9 mouse cellular contexts compared by ENCODE assay signal in the genomic region with DNA sequence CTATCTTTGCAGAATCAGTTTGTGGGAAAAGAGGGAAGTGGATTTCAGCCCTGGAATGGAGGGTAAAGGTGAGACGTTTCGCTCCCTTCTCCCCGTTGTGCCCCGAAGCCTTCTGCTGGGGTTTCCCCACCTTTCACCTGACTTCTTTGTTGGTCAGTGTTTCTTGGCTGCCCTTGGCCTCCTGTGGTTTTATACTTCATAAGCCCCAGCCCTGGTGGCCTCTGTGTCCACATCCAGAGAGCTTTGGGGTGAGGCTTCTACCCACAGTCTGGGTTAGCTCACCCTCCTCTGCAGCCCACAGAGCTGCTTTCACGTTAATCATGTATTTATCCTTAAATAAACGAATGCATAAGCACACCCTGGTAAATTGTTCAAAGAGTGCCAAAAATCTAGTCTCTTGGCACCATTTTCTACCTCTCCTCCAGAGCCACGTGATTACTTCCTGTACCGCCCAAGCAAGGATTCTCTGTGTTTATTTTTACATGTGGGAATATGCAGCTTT.
DNase-seq lines count a peak whose midpoint lies in the region; ATAC-seq and TF ChIP-seq lines count a peak whose summit lies in the region.
"Had no signal": no experiment of that assay in that cellular context is flagged by ENCODE, and none has a peak within 500 bp of the region (broad histone marks: within the 10 kb centered on the region; RNA-seq: fewer than 3 reads in every experiment).

No protein-coding gene starts in this region.

- 0 out of 2 replicates have a peak overlapping the region, but pooled peaks have one; percentile 49 for H3K27ac ChIP-seq in hindbrain, embryonic 16.5 days (ENCODE audit: low read depth, low read length)
- no peak overlapping the region for H3K27ac ChIP-seq in hindbrain, embryonic 11.5 days (ENCODE audit: low read depth, low read length)
- no peak overlapping the region for H3K27ac ChIP-seq in lung, embryonic 14.5 days (ENCODE audit: low read depth)
- H3K27ac ChIP-seq in midbrain, embryonic 14.5 days (replicated peaks; ENCODE audit: low read depth, low read length), result no peak overlapping the region

- H3K27me3 ChIP-seq in hindbrain, embryonic 16.5 days (replicated peaks; ENCODE audit: control insufficient read depth, insufficient read depth, low read length), result no peaks in the 10 kb centered on the region
- H3K27me3 ChIP-seq in hindbrain, embryonic 11.5 days (ENCODE audit: control insufficient read depth, insufficient read depth, low read length), result no peaks in the 10 kb centered on the region
- no peaks in the 10 kb centered on the region for H3K27me3 ChIP-seq in Patski
- H3K27me3 ChIP-seq in lung, embryonic 14.5 days (ENCODE audit: insufficient read depth, low read length), result no peaks in the 10 kb centered on the region
- no peaks in the 10 kb centered on the region for H3K27me3 ChIP-seq in midbrain, embryonic 14.5 days (ENCODE audit: control insufficient read depth, insufficient read depth, low read length)
- H3K27me3 ChIP-seq: limb, embryonic 13.5 days had no signal

- DNase-seq in hindbrain, embryonic 11.5 days (ENCODE audit: low spot score), result no peak
- DNase-seq in Patski (ENCODE audit: low read depth, low spot score), result peak; percentile 79
- peak; percentile 54 to 56 for DNase-seq in cerebellum, postnatal 14 days
- DNase-seq in lung, embryonic 14.5 days, result peak; percentile 70
- DNase-seq in midbrain, embryonic 14.5 days, result no peak
- DNase-seq in spleen, adult 12 weeks (ENCODE audit: low spot score), result no peak
- no peak for DNase-seq in adrenal gland, adult 8-10 months

- no peak overlapping the region for H3K4me3 ChIP-seq in hindbrain, embryonic 16.5 days (ENCODE audit: low read length)
- no peak overlapping the region for H3K4me3 ChIP-seq in hindbrain, embryonic 11.5 days (ENCODE audit: low read depth, low read length)
- no peak overlapping the region for H3K4me3 ChIP-seq in lung, embryonic 14.5 days (ENCODE audit: low read depth, low read length)
- H3K4me3 ChIP-seq in midbrain, embryonic 14.5 days (replicated peaks; ENCODE audit: low read depth, low read length), result no peak overlapping the region
- H3K4me3 ChIP-seq: limb, embryonic 13.5 days had no signal

- CTCF ChIA-PET in Patski (lab: Charles Lee), result interaction anchor here (0.8 to 1.6 kb wide), 3 partner anchors 33 to 144 kb away, joined by 3 read pairs; no protein-coding TSS in a partner anchor

- ATAC-seq in hindbrain, embryonic 16.5 days, result no peak
- ATAC-seq in hindbrain, embryonic 11.5 days (ENCODE audit: low FRiP score), result no peak
- peak; percentile 72 for ATAC-seq in Patski
- peak; percentile 67 for ATAC-seq in lung, embryonic 14.5 days (ENCODE audit: insufficient read depth)
- ATAC-seq in midbrain, embryonic 14.5 days (ENCODE audit: low FRiP score, low TSS enrichment), result no peak

- no peaks in the 10 kb centered on the region for H3K36me3 ChIP-seq in hindbrain, embryonic 16.5 days (ENCODE audit: control insufficient read depth, insufficient read depth, low read length)
- no peaks in the 10 kb centered on the region for H3K36me3 ChIP-seq in hindbrain, embryonic 11.5 days (ENCODE audit: control insufficient read depth, insufficient read depth, low read length)
- H3K36me3 ChIP-seq in lung, embryonic 14.5 days (ENCODE audit: insufficient read depth), result no peaks in the 10 kb centered on the region
- H3K36me3 ChIP-seq in midbrain, embryonic 14.5 days (ENCODE audit: control insufficient read depth, insufficient read depth, low read length), result no peaks in the 10 kb centered on the region
- H3K36me3 ChIP-seq: limb, embryonic 13.5 days had no signal

- no peak overlapping the region for H3K4me2 ChIP-seq in hindbrain, embryonic 16.5 days (ENCODE audit: low read length)
- H3K4me2 ChIP-seq in hindbrain, embryonic 11.5 days (replicated peaks; ENCODE audit: low read depth, low read length), result no peak overlapping the region
- H3K4me2 ChIP-seq in lung, embryonic 14.5 days, result no peak overlapping the region
- no peak overlapping the region for H3K4me2 ChIP-seq in midbrain, embryonic 14.5 days (ENCODE audit: low read length)
- H3K4me2 ChIP-seq: limb, embryonic 13.5 days had no signal

- no peaks in the 10 kb centered on the region for H3K9me3 ChIP-seq in hindbrain, embryonic 16.5 days (ENCODE audit: control insufficient read depth, low read length)
- no peaks in the 10 kb centered on the region for H3K9me3 ChIP-seq in hindbrain, embryonic 11.5 days (ENCODE audit: control insufficient read depth, low read length)
- no peaks in the 10 kb centered on the region for H3K9me3 ChIP-seq in lung, embryonic 14.5 days (ENCODE audit: low read depth, low read length)
- no peaks in the 10 kb centered on the region for H3K9me3 ChIP-seq in midbrain, embryonic 14.5 days (ENCODE audit: control insufficient read depth, low read length)
- H3K9me3 ChIP-seq: limb, embryonic 13.5 days had no signal

- peaks cover 14% of the 10 kb centered on the region for H3K4me1 ChIP-seq in hindbrain, embryonic 16.5 days (ENCODE audit: control insufficient read depth, insufficient read depth, low read depth, low read length)
- no peaks in the 10 kb centered on the region for H3K4me1 ChIP-seq in hindbrain, embryonic 11.5 days (replicated peaks; ENCODE audit: control insufficient read depth, insufficient read depth, low read length)
- H3K4me1 ChIP-seq in lung, embryonic 14.5 days (ENCODE audit: insufficient read depth), result 0 out of 2 replicates have a peak, but pooled peaks cover 4% of the 10 kb centered on the region
- H3K4me1 ChIP-seq in midbrain, embryonic 14.5 days (ENCODE audit: control insufficient read depth, insufficient read depth, low read length), result peaks cover 6% of the 10 kb centered on the region; the same call in 1 of the 2 replicates

- POLR2A ChIA-PET in Patski (lab: Charles Lee), result no interaction called here

- 67% methylated on average over 8 of the region's 8 CpGs for WGBS in hindbrain, embryonic 16.5 days
- 86% methylated on average over 8 of the region's 8 CpGs for WGBS in hindbrain, embryonic 11.5 days
- 45% methylated on average over 8 of the region's 8 CpGs for WGBS in lung, embryonic 14.5 days
- WGBS in midbrain, embryonic 14.5 days, result 82% methylated on average over 8 of the region's 8 CpGs

- TF ChIP-seq CTCF in Patski (IDR thresholded peaks at IDR 0.05), result no peak
- no peak for TF ChIP-seq CTCF in lung, embryonic 14.5 days (IDR thresholded peaks at IDR 0.05; ENCODE audit: low read depth)

- H3K9ac ChIP-seq in hindbrain, embryonic 16.5 days (ENCODE audit: low read depth, low read length), result no peak overlapping the region
- no peak overlapping the region for H3K9ac ChIP-seq in hindbrain, embryonic 11.5 days (ENCODE audit: low read depth, low read length)
- H3K9ac ChIP-seq in lung, embryonic 14.5 days, result no peak overlapping the region
- no peak overlapping the region for H3K9ac ChIP-seq in midbrain, embryonic 14.5 days (replicated peaks; ENCODE audit: low read length)
- H3K9ac ChIP-seq: limb, embryonic 13.5 days had no signal

- in situ Hi-C loops in Patski (cut with MboI; ENCODE audit: low pct_unique_long_range_greater_than_20kb), result no loop called here

Comparison
In these comparisons a context has a peak if more than half of its experiments do, and no peak if none do; other contexts are left out.
1. ATAC-seq: peak in Patski (single experiment) and lung, embryonic 14.5 days (single experiment); none in hindbrain, embryonic 16.5 days (single experiment), hindbrain, embryonic 11.5 days (single experiment) and midbrain, embryonic 14.5 days (single experiment).
2. DNase-seq: peak in Patski (single experiment), cerebellum, postnatal 14 days (2 of 2) and lung, embryonic 14.5 days (single experiment); none in hindbrain, embryonic 11.5 days (single experiment), midbrain, embryonic 14.5 days (single experiment), spleen, adult 12 weeks (single experiment) and adrenal gland, adult 8-10 months (single experiment).